In genomic region chr17:69041516-69041915, GRCm38 (mm10) we compare ENCODE assay signal across 21 mouse cellular contexts. TPM values are rescaled to one million over a fixed set of nuclear protein-coding genes. Genes with fewer than 3 reads are reported as not detected.
DNase-seq lines count a peak whose midpoint lies in the region; ATAC-seq and TF ChIP-seq lines count a peak whose summit lies in the region.
"Had no signal": no experiment of that assay in that cellular context is flagged by ENCODE, and none has a peak within 500 bp of the region (broad histone marks: within the 10 kb centered on the region; RNA-seq: fewer than 3 reads in every experiment).

No protein-coding gene starts in this region.

- no peaks in the 10 kb centered on the region for H3K9me3 ChIP-seq in forebrain, embryonic 16.5 days (ENCODE audit: control insufficient read depth, low read length)
- H3K9me3 ChIP-seq in forebrain, embryonic 10.5 days, result peaks cover 8% of the 10 kb centered on the region; the same call in 1 of the 2 replicates
- no peaks in the 10 kb centered on the region for H3K9me3 ChIP-seq in kidney, embryonic 14.5 days (ENCODE audit: control insufficient read depth, low read length)
- H3K9me3 ChIP-seq in midbrain, postnatal 0 days (ENCODE audit: low read length), result no peaks in the 10 kb centered on the region
- H3K9me3 ChIP-seq in midbrain, embryonic 11.5 days (ENCODE audit: control insufficient read depth, low read length), result no peaks in the 10 kb centered on the region; the same call in 1 of the 2 replicates
- H3K9me3 ChIP-seq: lung, embryonic 15.5 days had no signal

- H3K4me1 ChIP-seq in forebrain, embryonic 16.5 days (replicated peaks; ENCODE audit: control insufficient read depth, insufficient read depth, low read length), result no peaks in the 10 kb centered on the region
- H3K4me1 ChIP-seq in forebrain, embryonic 10.5 days, result no peaks in the 10 kb centered on the region
- no peaks in the 10 kb centered on the region for H3K4me1 ChIP-seq in kidney, embryonic 14.5 days (ENCODE audit: control insufficient read depth, insufficient read depth, low read length)
- H3K4me1 ChIP-seq in midbrain, postnatal 0 days (ENCODE audit: insufficient read depth, low read length), result no peaks in the 10 kb centered on the region
- H3K4me1 ChIP-seq in midbrain, embryonic 11.5 days (ENCODE audit: control insufficient read depth, insufficient read depth, low read length), result no peaks in the 10 kb centered on the region
- H3K4me1 ChIP-seq: hindbrain, embryonic 10.5 days; liver, embryonic 13.5 days; lung, embryonic 15.5 days had no signal

- H3K4me2 ChIP-seq in forebrain, embryonic 16.5 days (ENCODE audit: low read length), result no peak overlapping the region
- H3K4me2 ChIP-seq in kidney, embryonic 14.5 days (replicated peaks; ENCODE audit: low read depth, low read length), result no peak overlapping the region
- H3K4me2 ChIP-seq in midbrain, postnatal 0 days (ENCODE audit: low read depth, low read length, poor library complexity, severe bottlenecking), result no peak overlapping the region
- no peak overlapping the region for H3K4me2 ChIP-seq in midbrain, embryonic 11.5 days
- H3K4me2 ChIP-seq: heart, embryonic 11.5 days; liver, embryonic 13.5 days; lung, embryonic 15.5 days had no signal

- WGBS in forebrain, embryonic 16.5 days, result 55% methylated on average over 4 of the region's 4 CpGs
- 84% methylated on average over 4 of the region's 4 CpGs for WGBS in forebrain, embryonic 10.5 days
- WGBS in kidney, embryonic 14.5 days, result 46% methylated on average over 4 of the region's 4 CpGs
- WGBS in midbrain, postnatal 0 days, result 78% methylated on average over 4 of the region's 4 CpGs
- 88% methylated on average over 4 of the region's 4 CpGs for WGBS in midbrain, embryonic 11.5 days

- TF ChIP-seq CTCF in midbrain, postnatal 0 days (IDR thresholded peaks at IDR 0.05), result no peak

- 0 out of 2 replicates have a peak, but pooled peaks have one; percentile 38 for ATAC-seq in forebrain, embryonic 16.5 days
- no peak for ATAC-seq in kidney, embryonic 14.5 days (ENCODE audit: low FRiP score, low TSS enrichment)
- ATAC-seq in midbrain, postnatal 0 days (ENCODE audit: low FRiP score), result no peak
- ATAC-seq in midbrain, embryonic 11.5 days (ENCODE audit: low FRiP score), result no peak
- ATAC-seq: intestine, postnatal 0 days; midbrain, embryonic 16.5 days; Patski had no signal

- no peak overlapping the region for H3K27ac ChIP-seq in forebrain, embryonic 16.5 days (ENCODE audit: low read length)
- no peak overlapping the region for H3K27ac ChIP-seq in forebrain, embryonic 10.5 days
- H3K27ac ChIP-seq in kidney, embryonic 14.5 days (ENCODE audit: low read depth, low read length), result no peak overlapping the region
- H3K27ac ChIP-seq in midbrain, postnatal 0 days (ENCODE audit: low read depth, low read length), result no peak overlapping the region
- no peak overlapping the region for H3K27ac ChIP-seq in midbrain, embryonic 11.5 days (ENCODE audit: low read depth, low read length)
- H3K27ac ChIP-seq: gastrocnemius, adult 2 months; hindbrain, embryonic 10.5 days; liver, embryonic 13.5 days; lung, embryonic 15.5 days; macrophage had no signal

- H3K9ac ChIP-seq in forebrain, embryonic 16.5 days (replicated peaks; ENCODE audit: low read depth, low read length), result no peak overlapping the region
- no peak overlapping the region for H3K9ac ChIP-seq in kidney, embryonic 14.5 days (ENCODE audit: low read depth, low read length)
- H3K9ac ChIP-seq in midbrain, postnatal 0 days (replicated peaks; ENCODE audit: low read length, poor library complexity, severe bottlenecking), result no peak overlapping the region
- H3K9ac ChIP-seq in midbrain, embryonic 11.5 days (ENCODE audit: low read length), result no peak overlapping the region
- H3K9ac ChIP-seq: liver, embryonic 13.5 days; lung, embryonic 15.5 days had no signal

- no peaks in the 10 kb centered on the region for H3K27me3 ChIP-seq in forebrain, embryonic 16.5 days (replicated peaks; ENCODE audit: control insufficient read depth, insufficient read depth, low read length)
- no peaks in the 10 kb centered on the region for H3K27me3 ChIP-seq in forebrain, embryonic 10.5 days (ENCODE audit: poor library complexity, severe bottlenecking)
- peaks cover 3% of the 10 kb centered on the region; the same call in 1 of the 2 replicates for H3K27me3 ChIP-seq in kidney, embryonic 14.5 days (ENCODE audit: control insufficient read depth, insufficient read depth, low read length)
- no peaks in the 10 kb centered on the region for H3K27me3 ChIP-seq in midbrain, postnatal 0 days (ENCODE audit: insufficient read depth, low read length)
- no peaks in the 10 kb centered on the region for H3K27me3 ChIP-seq in midbrain, embryonic 11.5 days (ENCODE audit: control insufficient read depth, insufficient read depth, low read length)
- H3K27me3 ChIP-seq: liver, embryonic 13.5 days; lung, embryonic 15.5 days had no signal

- H3K36me3 ChIP-seq in forebrain, embryonic 16.5 days (ENCODE audit: control insufficient read depth, insufficient read depth), result no peaks in the 10 kb centered on the region
- no peaks in the 10 kb centered on the region for H3K36me3 ChIP-seq in forebrain, embryonic 10.5 days (replicated peaks)
- H3K36me3 ChIP-seq in kidney, embryonic 14.5 days (ENCODE audit: control insufficient read depth, insufficient read depth, low read length), result no peaks in the 10 kb centered on the region
- no peaks in the 10 kb centered on the region for H3K36me3 ChIP-seq in midbrain, postnatal 0 days (ENCODE audit: insufficient read depth, low read length)
- H3K36me3 ChIP-seq in midbrain, embryonic 11.5 days (ENCODE audit: control insufficient read depth, insufficient read depth, low read length), result no peaks in the 10 kb centered on the region
- H3K36me3 ChIP-seq: hindbrain, embryonic 10.5 days; liver, embryonic 13.5 days; lung, embryonic 15.5 days had no signal

- no peak for DNase-seq in forebrain, embryonic 10.5 days (ENCODE audit: extremely low spot score, low spot score)
- DNase-seq in kidney, postnatal 10 days, result peak; percentile 58
- peak; percentile 54 for DNase-seq in midbrain, postnatal 0 days (ENCODE audit: low spot score)
- no peak for DNase-seq in midbrain, embryonic 11.5 days (ENCODE audit: low spot score, missing footprints)
- no peak for DNase-seq in urinary bladder, postnatal 10 days (ENCODE audit: low spot score)
- DNase-seq: adrenal gland, postnatal 36 days; cerebellum, adult 18-20 months; gastrocnemius, adult 2 months; kidney, postnatal 36 days; liver, embryonic 13.5 days; right cerebral cortex, postnatal 14 days; spleen, adult 18-20 months had no signal

- no peak overlapping the region for H3K4me3 ChIP-seq in forebrain, embryonic 16.5 days (replicated peaks; ENCODE audit: low read length)
- no peak overlapping the region for H3K4me3 ChIP-seq in forebrain, embryonic 10.5 days
- no peak overlapping the region for H3K4me3 ChIP-seq in kidney, embryonic 14.5 days (ENCODE audit: low read length)
- H3K4me3 ChIP-seq in midbrain, postnatal 0 days (ENCODE audit: low read depth, low read length), result no peak overlapping the region
- no peak overlapping the region for H3K4me3 ChIP-seq in midbrain, embryonic 11.5 days (ENCODE audit: low read depth, low read length)
- H3K4me3 ChIP-seq: gastrocnemius, adult 2 months; hindbrain, embryonic 10.5 days; liver, embryonic 13.5 days; lung, embryonic 15.5 days had no signal

RNA-seq across cellular contexts. Expression of gene Epb41l3, which starts 34.0 kb away (rescaled TPM):
- 82.8 and 84.2 TPM in 2 replicates for polyA plus RNA-seq in forebrain, embryonic 16.5 days (2015; fragmentation: Nextera tagmentation; extraction: Ambion mirVana)
- 49.1 and 50.8 TPM in 2 replicates for polyA plus RNA-seq in forebrain, embryonic 10.5 days (2016; fragmentation: Nextera tagmentation; extraction: Ambion mirVana)
- polyA plus RNA-seq in kidney, embryonic 14.5 days (2014; fragmentation: Nextera tagmentation; extraction: Ambion mirVana), result 17.6 and 29.7 TPM in 2 replicates
- total RNA-seq in midbrain, postnatal 0 days (2014; rRNA removed), result 87.5 and 102 TPM in 2 replicates
- polyA plus RNA-seq in midbrain, postnatal 0 days (2015; fragmentation: Nextera tagmentation; extraction: Ambion mirVana), result 68.8 and 72.1 TPM in 2 replicates
- 66.1 and 67.8 TPM in 2 replicates for polyA plus RNA-seq in midbrain, embryonic 11.5 days (2014; fragmentation: Nextera tagmentation; extraction: Ambion mirVana)

Comparison
In these comparisons a context has a peak if more than half of its experiments do, and no peak if none do; other contexts are left out.
1. DNase-seq: peak in kidney, postnatal 10 days (single experiment) and midbrain, postnatal 0 days (single experiment); none in forebrain, embryonic 10.5 days (single experiment), midbrain, embryonic 11.5 days (single experiment) and urinary bladder, postnatal 10 days (single experiment).